Mouse (Mus musculus): ENCODE measurements around the gene Best1.
"Not testable (repeated sequence)": the region's sequence is repeated elsewhere in the genome, so short reads cannot be mapped to it uniquely, and the experiment has no call there.

Best1 gene

DNA sequence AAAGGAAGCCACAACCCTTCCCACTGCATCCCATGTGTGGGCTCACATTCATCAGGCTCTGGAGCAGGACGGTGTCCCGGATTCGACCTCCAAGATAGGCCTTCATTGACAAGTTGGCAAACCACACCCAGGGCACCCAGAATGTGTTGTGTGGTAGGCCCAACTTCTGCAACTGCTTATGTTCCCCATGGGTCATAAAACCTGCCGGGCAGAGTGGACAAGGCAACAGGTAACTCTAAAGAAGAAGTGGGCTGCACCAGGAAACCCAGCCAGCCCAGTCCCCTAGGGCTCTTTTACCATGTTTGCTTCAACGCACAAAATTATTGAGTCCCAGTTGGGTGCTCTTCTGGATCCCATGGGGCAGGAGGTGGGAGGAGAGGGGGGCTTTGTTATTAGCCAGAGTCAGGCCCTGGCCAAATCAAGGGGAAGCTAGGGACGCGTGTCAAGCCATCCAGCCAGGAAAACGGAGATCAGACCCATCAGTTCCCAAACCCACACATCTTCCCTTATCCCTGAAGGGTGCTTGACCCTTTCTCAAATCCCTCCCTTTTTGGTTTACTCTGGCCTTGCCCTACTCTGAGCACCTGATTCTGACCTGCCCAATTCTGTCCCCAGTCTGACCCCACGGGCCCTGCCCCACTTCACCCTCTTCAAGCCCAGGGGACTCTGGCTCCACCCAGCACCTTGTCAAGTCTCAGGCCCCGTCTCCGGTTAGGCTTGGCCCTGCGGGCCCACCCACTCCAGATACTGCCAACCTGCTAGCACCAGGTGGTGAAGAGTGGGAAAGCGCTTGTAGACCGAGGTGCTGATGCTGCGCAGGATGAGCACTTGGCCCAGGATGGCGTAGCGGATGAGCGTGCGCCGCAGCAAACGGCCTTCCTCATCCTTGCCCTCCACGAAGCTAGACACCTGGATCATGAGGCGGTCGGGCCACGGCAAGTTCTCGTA is 9.1 kb downstream of the Best1 start:
- DNase-seq (ENCODE audit: low read depth, low spot score) = no peak

DNA sequence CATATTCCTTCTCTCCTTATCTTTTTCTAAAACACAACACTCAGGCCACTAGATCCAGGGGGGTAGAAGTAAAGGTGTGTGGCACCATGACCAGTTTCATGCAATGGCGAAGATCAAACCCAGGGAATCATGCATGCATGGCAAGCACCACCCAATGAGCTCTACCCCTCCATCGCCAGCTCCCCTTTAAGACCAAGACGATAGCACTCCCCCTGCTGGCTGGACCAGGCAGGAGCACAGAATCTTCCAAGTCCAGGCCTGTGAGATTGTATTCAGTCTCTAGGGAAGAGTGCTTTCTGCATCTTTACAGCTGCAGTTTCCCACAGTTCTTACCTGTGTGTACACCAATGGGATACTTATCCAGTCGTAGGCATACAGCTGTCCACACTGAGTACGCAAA is 10.1 kb downstream of the Best1 start:
- DNase-seq (ENCODE audit: low read depth, low spot score) = peak; percentile 73

DNA sequence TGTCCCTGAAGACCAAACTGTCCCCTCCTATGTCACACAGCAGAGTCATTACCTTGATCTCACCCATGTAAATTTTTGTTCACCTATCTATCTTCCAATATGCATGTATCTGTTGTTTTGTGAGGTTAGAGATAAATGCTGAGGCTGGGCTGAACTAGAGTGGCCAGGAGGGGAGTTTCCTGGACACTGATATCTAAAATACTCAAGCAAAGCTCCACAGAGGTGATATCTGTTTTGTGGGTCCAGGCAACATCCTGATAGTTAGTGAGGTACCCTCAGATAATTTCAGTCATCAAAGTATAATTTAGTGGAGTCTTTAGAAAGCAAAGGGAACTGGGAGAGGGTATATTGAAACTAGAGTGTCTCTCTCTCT is 11.6 kb downstream of the Best1 start:
- DNase-seq (ENCODE audit: low read depth, low spot score) = no peak

DNA sequence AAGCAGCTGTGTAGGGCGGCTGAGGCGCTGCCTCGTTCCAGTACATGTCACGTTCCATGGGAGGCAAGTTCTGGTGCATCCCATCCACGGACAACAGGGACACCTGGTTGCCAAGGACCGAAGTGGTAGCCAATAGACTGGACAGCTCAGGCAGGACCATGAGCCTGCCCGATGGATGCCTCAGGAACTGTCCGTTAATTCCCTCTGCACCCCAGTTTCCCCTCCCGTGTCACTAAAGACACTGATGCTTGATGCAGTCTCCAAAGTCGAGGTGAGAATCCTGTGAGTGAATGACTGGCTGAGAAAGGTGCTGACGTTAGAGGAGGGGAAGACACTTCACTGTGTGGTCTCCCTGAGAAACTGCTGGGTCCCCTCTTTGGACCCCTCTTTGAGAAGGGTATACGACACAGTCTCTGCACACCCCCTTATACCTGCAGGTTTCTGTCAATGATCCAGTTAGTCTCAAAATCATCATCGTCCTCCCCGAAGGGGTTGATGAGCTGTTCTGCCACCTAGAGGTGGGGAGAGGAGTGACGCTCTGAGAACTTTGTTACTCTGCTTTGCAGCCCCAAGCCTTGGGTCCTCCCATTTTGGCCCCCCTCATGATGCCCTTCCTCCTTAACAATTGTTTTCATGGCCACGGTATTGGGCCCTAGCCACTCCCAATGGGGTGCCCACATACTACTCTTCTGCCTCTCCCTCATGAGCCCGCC is 12.1 kb downstream of the Best1 start:
- DNase-seq (ENCODE audit: low read depth, low spot score) = no peak

DNA sequence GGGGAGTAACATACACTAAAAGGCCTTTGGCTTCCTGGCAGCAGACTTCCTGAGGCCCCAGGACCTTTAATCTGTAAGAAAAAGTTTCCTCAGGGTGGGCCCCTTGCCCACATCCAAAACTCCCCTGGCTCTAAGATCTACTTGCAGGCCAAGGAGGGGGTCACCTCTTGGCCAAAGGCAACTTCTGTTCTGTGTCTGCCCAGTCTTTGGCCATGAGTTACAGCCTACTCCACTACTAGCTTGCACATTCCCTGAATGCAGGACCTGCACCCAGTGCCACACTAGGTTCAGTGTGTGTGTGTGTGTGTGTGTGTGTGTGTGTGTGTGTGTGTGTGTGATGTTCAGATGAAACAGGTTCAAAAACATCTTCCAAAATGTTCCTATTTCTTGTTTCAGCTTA is 13.8 kb downstream of the Best1 start:
- DNase-seq (ENCODE audit: low read depth, low spot score) = no peak

DNA sequence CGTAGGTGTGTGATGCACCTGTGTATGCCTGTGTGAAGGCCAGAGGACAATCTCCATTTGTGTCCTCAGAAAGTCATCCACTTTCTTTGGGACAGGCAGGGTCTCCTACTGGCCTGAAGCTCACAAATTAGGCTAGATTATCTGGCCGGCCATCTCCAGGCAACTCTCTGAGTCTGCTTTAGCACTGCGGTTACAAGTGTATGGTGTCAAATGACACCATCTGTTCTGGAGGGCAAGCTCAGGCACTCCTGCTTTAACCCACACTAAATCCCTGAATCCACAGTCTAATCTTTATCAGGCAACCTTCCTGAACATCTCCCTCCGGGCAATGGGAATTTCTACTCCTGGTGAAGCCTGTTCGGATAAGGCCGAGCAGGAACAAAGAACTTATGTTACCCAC is 14.2 kb downstream of the Best1 start:
- no peak for DNase-seq (ENCODE audit: low read depth, low spot score)

DNA sequence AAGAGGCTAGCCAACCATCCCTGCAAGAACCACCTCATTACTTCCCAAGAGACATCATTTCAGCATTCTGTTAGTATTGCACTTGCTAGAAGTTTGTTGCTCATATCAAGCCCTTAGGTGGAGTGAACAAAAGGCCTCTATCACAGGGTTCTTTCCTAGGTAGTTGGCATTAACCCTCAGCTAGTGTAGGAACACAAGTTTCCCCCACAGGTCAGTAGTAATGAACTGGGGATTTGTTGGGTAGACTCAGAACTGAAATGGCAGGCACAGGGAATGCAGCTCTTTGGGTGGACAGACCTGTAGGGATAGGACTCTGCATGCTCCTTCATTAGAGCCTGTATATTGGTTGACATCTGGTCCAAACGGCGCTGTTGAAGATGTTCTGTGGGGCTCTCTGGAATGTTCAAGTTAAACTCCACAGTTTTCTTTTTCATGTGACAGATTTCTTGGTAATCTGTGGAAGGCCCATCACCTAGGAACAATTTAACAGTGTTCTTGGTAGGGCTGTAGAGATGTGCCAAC is 15.5 kb downstream of the Best1 start:
- DNase-seq (ENCODE audit: low read depth, low spot score) = no peak

DNA sequence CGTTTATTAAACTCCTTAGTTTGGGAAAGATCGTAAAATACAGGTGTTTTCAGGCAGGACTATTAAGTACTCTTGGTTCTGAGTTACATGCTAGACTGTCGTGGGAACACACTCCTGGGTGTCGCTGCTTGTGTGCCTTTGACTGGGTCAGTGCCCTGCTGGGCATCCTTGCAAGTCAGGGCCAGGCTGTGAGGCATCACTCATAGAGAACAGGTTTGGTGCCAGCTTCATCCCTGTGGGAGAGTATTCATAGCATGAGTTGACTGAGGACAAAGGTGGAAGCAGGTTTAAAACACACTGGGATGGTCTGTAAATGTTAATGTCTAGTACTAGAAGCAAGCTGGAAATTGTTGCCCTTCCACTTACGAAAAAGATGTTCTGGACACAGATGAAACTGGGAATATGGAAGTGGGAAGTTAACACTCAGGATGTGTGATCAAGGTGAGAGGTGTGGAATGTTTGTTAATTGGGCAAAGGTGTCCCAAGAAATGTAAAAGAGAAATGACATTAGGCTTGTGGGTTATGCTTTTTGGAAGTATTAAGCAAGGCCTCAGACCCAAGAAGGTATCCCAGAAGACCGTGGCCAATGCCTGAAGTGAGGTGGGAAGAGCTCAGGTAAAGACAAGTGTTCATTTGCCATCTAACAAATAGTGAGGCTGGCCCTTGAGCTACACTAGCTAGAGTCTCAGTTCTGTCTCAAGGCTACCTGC is 16.1 kb downstream of the Best1 start:
- DNase-seq (ENCODE audit: low read depth, low spot score) = no peak

DNA sequence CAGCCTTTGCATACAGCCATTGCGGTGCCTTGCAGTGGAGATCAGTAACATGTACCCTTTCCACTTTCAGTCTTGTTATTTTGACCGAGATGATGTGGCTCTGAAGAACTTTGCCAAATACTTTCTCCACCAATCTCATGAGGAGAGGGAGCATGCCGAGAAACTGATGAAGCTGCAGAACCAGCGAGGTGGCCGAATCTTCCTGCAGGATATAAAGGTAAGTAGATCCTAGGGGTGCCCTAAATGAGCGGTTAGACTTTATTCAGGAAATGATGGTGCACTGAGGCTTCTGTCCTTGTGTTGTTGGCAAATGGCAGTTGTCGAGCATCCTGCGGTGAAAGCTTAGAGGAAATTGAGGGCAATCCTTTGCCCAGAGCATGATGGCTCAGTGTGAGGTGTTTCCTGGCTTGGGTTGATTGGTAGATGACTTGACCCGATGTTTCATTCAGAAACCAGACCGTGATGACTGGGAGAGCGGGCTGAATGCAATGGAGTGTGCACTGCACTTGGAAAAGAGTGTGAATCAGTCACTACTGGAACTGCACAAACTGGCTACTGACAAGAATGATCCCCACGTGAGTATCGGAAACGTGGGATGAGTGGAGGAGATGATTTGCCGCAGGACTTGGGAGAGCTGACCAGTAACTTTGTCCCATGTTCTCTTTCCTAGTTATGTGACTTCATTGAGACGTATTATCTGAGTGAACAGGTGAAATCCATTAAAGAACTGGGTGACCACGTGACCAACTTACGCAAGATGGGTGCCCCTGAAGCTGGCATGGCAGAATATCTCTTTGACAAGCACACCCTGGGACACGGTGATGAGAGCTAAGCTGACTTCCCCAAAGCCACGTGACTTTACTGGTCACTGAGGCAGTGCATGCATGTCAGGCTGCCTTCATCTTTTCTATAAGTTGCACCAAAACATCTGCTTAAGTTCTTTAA is 17.1 kb downstream of the Best1 start:
- no peak for DNase-seq (ENCODE audit: low read depth, low spot score)

DNA sequence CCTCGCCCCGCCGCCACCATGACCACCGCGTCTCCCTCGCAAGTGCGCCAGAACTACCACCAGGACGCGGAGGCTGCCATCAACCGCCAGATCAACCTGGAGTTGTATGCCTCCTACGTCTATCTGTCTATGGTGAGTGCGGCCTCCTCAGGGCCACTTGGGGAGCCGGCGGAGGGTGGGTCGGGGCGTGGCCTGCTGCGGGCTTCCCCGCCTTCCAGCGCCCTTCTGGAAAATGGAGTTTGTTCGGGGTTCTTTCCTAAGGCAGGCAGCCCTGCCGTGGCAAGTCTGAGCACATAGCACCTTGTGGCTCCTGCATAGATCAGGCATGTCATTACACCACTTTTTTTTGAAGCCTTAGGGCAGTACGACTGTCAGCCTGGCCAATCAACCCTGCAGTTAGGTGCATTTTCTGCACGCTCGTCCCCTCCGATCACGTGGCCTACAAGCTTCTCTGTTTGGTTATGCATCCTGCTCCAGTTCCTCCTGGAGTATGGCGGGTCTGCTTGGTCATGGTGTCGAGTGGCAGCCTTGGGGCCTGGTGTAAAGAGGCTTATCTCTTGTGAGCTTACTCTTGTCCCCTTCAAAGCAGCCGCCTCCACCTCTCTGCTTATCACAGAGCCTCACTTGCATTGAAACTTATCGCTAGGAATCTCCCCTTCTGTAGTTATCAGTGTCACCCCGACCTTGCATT is 18.4 kb downstream of the Best1 start:
- peak; percentile 52 for DNase-seq (ENCODE audit: low read depth, low spot score)

DNA sequence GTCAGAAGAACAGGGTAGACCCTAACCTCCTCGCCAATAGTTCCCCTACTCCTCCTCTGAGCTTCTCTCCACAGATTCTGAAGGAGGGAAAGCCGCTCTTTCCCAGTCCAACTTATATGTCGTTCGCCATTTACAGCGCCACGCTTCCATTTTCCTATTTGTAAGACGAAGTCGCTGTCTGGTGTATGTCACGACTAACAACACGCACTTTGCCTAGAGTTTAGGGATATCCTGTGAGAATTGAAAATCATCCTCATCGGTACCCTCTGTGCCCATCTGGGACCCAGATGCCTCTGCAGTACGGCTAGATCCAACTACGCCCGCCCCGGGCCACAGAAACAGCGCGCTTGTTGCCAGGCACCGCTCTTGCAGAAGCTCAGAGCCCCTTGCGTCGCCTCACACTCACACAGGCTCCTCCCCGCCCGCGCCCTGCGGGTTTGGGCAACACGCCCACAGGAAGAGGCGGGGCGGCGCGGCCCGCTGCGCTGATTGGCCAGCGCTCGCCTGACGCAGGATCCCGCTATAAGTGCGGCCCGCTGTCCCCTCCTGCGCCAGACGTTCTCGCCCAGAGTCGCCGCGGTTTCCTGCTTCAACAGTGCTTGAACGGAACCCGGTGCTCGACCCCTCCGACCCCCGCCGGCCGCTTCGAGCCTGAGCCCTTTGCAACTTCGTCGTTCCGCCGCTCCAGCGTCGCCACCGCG is 19.1 kb downstream of the Best1 start:
- peak; percentile 97 for DNase-seq (ENCODE audit: low read depth, low spot score)

DNA sequence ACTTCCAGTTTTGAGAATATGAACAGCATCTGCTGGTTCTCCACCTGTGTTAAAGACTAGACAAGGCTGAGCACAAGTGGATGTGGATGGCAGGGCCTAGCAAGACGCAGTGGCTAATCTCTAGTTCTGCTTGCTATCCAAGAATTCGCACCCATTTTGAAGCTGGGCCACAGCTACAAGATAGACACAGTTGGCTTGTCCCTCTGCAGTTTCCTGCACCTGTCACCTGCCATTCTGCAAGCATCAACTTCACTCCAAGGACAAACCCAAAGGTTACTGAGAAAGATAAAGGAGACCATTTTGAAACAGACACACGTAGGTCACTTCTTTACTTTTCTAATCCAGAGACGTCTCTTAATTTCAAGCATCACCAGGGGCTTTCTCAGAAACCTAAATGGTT is 19.8 kb downstream of the Best1 start:
- DNase-seq (ENCODE audit: low read depth, low spot score) = no peak

DNA sequence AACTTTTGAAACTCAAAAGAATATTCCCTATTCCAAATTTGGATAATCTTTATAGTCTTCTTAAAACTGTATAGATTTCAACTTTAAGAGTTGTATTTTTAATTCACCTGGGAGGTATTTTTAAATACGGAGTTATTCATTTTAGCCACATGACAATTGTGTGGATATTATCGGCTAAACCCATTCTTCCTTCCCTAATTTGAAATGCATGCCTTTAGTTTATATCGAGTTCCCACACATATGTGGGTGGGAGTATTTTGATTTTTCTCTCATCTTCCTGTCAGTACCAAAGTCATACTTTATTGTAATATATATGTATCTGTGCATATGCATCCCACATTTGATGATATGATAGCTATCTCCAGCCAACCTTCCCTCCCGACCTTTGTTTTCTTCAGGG is 21.2 kb downstream of the Best1 start, which contains the start of gene Fth1:
Fth1 (plus strand) TSS at position 341 of the 400 bp plus-strand sequence.
- no peak for DNase-seq (ENCODE audit: low read depth, low spot score)

DNA sequence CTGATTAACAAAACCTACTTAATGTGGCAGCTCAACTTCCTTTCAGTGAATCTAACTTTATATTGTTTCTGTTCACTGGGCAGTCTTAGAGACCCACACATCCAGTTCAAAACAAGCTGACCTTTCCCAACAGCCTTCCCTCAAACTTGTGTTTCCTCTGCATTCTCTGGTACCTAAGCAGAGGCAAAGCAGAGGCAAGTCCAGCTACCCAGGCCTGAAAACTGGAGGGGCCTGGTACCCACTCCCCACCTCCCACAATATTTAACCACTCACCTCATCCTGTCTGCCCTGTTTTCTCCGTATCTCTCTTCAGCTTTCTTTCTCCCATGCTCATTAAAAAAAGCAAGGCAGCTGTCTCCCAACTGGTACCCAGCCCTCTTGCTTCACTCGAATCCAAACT is 22.3 kb downstream of the Best1 start:
- no peak for DNase-seq (ENCODE audit: low read depth, low spot score)

DNA sequence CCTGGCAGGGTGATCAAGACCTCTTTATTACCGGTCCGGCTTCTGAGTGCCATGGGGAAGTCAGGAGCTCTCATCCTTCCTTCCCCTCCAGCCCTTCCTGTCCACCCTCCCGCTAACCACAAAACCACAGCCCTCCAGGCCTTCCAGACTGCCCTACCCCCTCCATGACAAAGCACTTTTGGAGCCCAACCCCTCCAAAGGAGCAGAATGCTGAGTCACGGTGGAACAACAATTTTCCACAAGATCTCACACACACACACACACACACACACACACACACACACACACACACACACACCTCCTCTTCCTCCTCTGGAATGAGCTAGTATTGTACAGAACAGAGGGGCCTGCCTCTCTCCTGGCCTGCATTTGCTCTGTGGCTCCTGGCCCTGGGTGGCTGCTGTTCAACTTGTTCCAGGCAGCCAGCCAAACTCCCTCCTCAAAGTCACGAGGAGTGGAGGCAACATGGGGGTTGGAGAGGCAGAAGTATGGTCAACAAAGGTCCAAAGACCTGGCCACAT is 22.9 kb downstream of the Best1 start:
- DNase-seq (ENCODE audit: low read depth, low spot score) = no peak

DNA sequence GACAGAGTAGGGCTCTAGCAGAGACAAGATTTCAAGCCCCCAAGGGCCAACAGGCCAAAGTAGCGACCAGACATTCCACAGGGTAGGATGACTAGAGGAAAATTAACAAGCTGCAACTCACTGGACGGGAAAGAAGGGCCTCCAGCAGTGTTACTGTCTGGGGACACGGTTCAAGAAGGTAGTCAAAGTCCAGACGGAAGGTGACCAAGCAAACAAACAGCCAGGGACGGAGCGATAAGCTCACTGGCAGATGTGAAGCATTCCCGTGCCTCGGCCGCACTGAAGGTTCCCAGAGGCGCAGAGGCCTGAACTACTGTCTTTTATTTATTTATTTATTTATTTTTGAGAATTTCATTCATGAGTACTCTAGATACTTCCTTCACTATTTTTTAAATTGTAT is 24.3 kb downstream of the Best1 start:
- no peak for DNase-seq (ENCODE audit: low read depth, low spot score)

DNA sequence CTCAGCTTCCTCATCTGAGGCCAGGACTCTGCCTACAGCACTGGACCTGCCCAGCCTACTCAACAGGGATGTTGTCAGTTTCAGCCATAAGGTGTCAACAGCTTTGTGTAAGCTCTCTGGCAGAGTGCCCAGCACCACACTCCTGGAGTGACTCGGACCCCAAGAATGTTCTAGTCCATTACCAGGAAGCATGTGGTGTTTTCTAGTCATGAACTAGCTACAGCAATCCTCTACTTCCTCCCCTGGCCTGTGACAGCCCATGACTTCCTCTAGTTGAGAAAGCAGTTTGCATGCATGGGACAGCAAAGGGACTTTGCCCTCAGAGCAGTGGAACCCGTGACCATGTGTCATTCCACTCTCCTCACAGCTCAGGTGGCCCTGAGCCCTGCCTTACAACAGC is 26.6 kb downstream of the Best1 start:
- DNase-seq (ENCODE audit: low read depth, low spot score) = not testable (repeated sequence)

DNA sequence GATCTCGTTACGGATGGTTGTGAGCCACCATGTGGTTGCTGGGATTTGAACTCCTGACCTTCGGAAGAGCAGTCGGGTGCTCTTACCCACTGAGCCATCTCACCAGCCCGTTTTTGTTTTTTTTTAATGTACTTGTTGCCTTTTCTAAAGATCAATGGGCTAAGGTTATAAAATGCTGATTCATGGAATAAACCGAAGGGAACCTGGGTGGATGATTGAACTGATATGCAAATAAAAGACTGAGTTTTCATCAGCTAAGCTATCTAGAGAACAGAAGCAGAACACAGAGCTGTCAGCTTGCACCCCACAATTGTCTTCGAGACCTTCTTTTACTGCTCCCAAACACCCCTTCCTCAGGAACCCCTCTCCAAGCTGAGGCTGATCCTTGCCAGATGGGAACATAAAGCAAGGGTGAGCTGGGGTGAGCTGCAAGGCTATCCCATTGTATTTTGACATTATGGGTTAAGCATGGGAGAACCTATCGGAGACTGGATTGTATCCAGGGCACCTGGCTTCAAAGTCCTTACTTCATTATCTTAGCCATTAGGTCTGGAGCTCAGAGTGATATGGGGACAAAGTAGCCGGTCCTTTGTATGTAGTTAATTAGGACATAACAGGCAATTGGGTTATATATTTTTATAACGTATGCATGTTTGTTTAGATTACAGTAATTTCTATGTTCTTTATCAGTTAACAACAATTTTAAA is 33.2 kb downstream of the Best1 start:
- DNase-seq (ENCODE audit: low read depth, low spot score) = no peak
